Mouse (Mus musculus): ENCODE data around the gene Snx29. TPM values are rescaled to one million over a fixed set of nuclear protein-coding genes. Genes with fewer than 3 reads are reported as not detected.
"Not testable (repeated sequence)": the region's sequence is repeated elsewhere in the genome, so short reads cannot be mapped to it uniquely, and the experiment has no call there.

Snx29 gene
- polyA plus RNA-seq, 1 experiment: 1.1 TPM

- TF ChIP-seq GATA1 (IDR thresholded peaks at IDR 0.05; ENCODE audit: low read length): no peak
- no peak for TF ChIP-seq TAL1 (IDR thresholded peaks at IDR 0.05; ENCODE audit: low read length)
- H3K4me3 ChIP-seq (replicated peaks): no peak overlapping the region
- no peaks in the 10 kb centered on the region for H3K9me3 ChIP-seq (ENCODE audit: control insufficient read depth, low read length)
- H3K27me3 ChIP-seq (ENCODE audit: control insufficient read depth): no peaks in the 10 kb centered on the region
- H3K4me1 ChIP-seq (ENCODE audit: control insufficient read depth): no peaks in the 10 kb centered on the region
- H3K36me3 ChIP-seq (ENCODE audit: control insufficient read depth): no peaks in the 10 kb centered on the region; the same call in 1 of the 2 replicates
Observed at GRCm38 (mm10) chr16:11446977-11447376, 124.3 kb downstream of the Snx29 start.

GRCm38 (mm10) chr16:11447905-11448304 lies 125.2 kb downstream of the Snx29 start:
- Histone ChIP-seq H3K27me3 (ENCODE audit: control insufficient read depth) (no peaks in the 10 kb centered on the region), H3K9me3 (ENCODE audit: control insufficient read depth, low read length) (no peaks in the 10 kb centered on the region), H3K4me1 (ENCODE audit: control insufficient read depth) (no peaks in the 10 kb centered on the region), H3K36me3 (ENCODE audit: control insufficient read depth) (no peaks in the 10 kb centered on the region; the same call in 1 of the 2 replicates), H3K4me3 (replicated peaks) (no peak overlapping the region)
- TF ChIP-seq TAL1 (IDR thresholded peaks at IDR 0.05; ENCODE audit: low read length) (no peak), GATA1 (IDR thresholded peaks at IDR 0.05; ENCODE audit: low read length) (no peak)

- H3K4me1 ChIP-seq (ENCODE audit: control insufficient read depth); H3K9me3 ChIP-seq (ENCODE audit: control insufficient read depth, low read length); H3K27me3 ChIP-seq (ENCODE audit: control insufficient read depth); H3K4me3 ChIP-seq (replicated peaks); H3K36me3 ChIP-seq (ENCODE audit: control insufficient read depth): not testable (repeated sequence)
Observed at GRCm38 (mm10) chr16:11448696-11449095, 126.0 kb downstream of the Snx29 start.

- H3K4me3 ChIP-seq (replicated peaks): no peak overlapping the region
- no peaks in the 10 kb centered on the region for H3K9me3 ChIP-seq (ENCODE audit: control insufficient read depth, low read length)
- no peaks in the 10 kb centered on the region for H3K27me3 ChIP-seq (ENCODE audit: control insufficient read depth)
- no peaks in the 10 kb centered on the region for H3K4me1 ChIP-seq (ENCODE audit: control insufficient read depth)
- H3K36me3 ChIP-seq (ENCODE audit: control insufficient read depth): peaks cover 3% of the 10 kb centered on the region
- no peak for TF ChIP-seq TAL1 (IDR thresholded peaks at IDR 0.05; ENCODE audit: low read length)
Observed at GRCm38 (mm10) chr16:11449344-11449743, 126.6 kb downstream of the Snx29 start.

- Histone ChIP-seq H3K36me3 (ENCODE audit: control insufficient read depth) (peaks cover 9% of the 10 kb centered on the region), H3K4me3 (replicated peaks) (no peak overlapping the region), H3K27me3 (ENCODE audit: control insufficient read depth) (no peaks in the 10 kb centered on the region), H3K4me1 (ENCODE audit: control insufficient read depth) (no peaks in the 10 kb centered on the region), H3K9me3 (ENCODE audit: control insufficient read depth, low read length) (no peaks in the 10 kb centered on the region)
- TF ChIP-seq GATA1 (IDR thresholded peaks at IDR 0.05; ENCODE audit: low read length) (no peak), TAL1 (IDR thresholded peaks at IDR 0.05; ENCODE audit: low read length) (no peak)
Observed at GRCm38 (mm10) chr16:11450626-11451025, 127.9 kb downstream of the Snx29 start.

- no peak overlapping the region for H3K4me3 ChIP-seq (replicated peaks)
- peaks cover 5% of the 10 kb centered on the region for H3K4me1 ChIP-seq (ENCODE audit: control insufficient read depth)
- no peaks in the 10 kb centered on the region for H3K27me3 ChIP-seq (ENCODE audit: control insufficient read depth)
- no peak for TF ChIP-seq TAL1 (IDR thresholded peaks at IDR 0.05; ENCODE audit: low read length)
- TF ChIP-seq GATA1 (IDR thresholded peaks at IDR 0.05; ENCODE audit: low read length): no peak
- no peaks in the 10 kb centered on the region for H3K9me3 ChIP-seq (ENCODE audit: control insufficient read depth, low read length)
- H3K36me3 ChIP-seq (ENCODE audit: control insufficient read depth): peaks cover 9% of the 10 kb centered on the region
Observed at GRCm38 (mm10) chr16:11454871-11455270, 132.2 kb downstream of the Snx29 start.

GRCm38 (mm10) chr16:11455545-11456140 lies 132.9 kb downstream of the Snx29 start:
- Histone ChIP-seq H3K9me3 (ENCODE audit: control insufficient read depth, low read length) (no peaks in the 10 kb centered on the region), H3K4me1 (ENCODE audit: control insufficient read depth) (peaks cover 5% of the 10 kb centered on the region), H3K36me3 (ENCODE audit: control insufficient read depth) (peaks cover 9% of the 10 kb centered on the region), H3K4me3 (replicated peaks) (no peak overlapping the region), H3K27me3 (ENCODE audit: control insufficient read depth) (no peaks in the 10 kb centered on the region)
- TF ChIP-seq TAL1 (IDR thresholded peaks at IDR 0.05; ENCODE audit: low read length) (no peak), GATA1 (IDR thresholded peaks at IDR 0.05; ENCODE audit: low read length) (no peak)

GRCm38 (mm10) chr16:11456141-11456645 lies 133.5 kb downstream of the Snx29 start:
- TF ChIP-seq GATA1 (IDR thresholded peaks at IDR 0.05; ENCODE audit: low read length): no peak
- TF ChIP-seq TAL1 (IDR thresholded peaks at IDR 0.05; ENCODE audit: low read length): no peak
- Histone ChIP-seq H3K9me3 (ENCODE audit: control insufficient read depth, low read length) (no peaks in the 10 kb centered on the region), H3K4me3 (replicated peaks) (no peak overlapping the region), H3K4me1 (ENCODE audit: control insufficient read depth) (peaks cover 5% of the 10 kb centered on the region), H3K27me3 (ENCODE audit: control insufficient read depth) (no peaks in the 10 kb centered on the region), H3K36me3 (ENCODE audit: control insufficient read depth) (peaks cover 9% of the 10 kb centered on the region)

GRCm38 (mm10) chr16:11457136-11457535 lies 134.4 kb downstream of the Snx29 start:
- no peaks in the 10 kb centered on the region for H3K9me3 ChIP-seq (ENCODE audit: control insufficient read depth, low read length)
- no peak overlapping the region for H3K4me3 ChIP-seq (replicated peaks)
- H3K27me3 ChIP-seq (ENCODE audit: control insufficient read depth): no peaks in the 10 kb centered on the region
- peaks cover 9% of the 10 kb centered on the region for H3K36me3 ChIP-seq (ENCODE audit: control insufficient read depth)
- peaks cover 5% of the 10 kb centered on the region for H3K4me1 ChIP-seq (ENCODE audit: control insufficient read depth)
- TF ChIP-seq TAL1 (IDR thresholded peaks at IDR 0.05; ENCODE audit: low read length): no peak
- TF ChIP-seq GATA1 (IDR thresholded peaks at IDR 0.05; ENCODE audit: low read length): no peak

Measured in erythroblast, embryonic 14.5 days (primary cell).